Comparison of ENCODE assay signal across 12 mouse cellular contexts in genomic region chr11:119183684-119184310, GRCm38 (mm10). TPM values are rescaled to one million over a fixed set of nuclear protein-coding genes. Genes with fewer than 3 reads are reported as not detected.
DNase-seq lines count a peak whose midpoint lies in the region; ATAC-seq lines count a peak whose summit lies in the region.
"Had no signal": no experiment of that assay in that cellular context is flagged by ENCODE, and none has a peak within 500 bp of the region (broad histone marks: within the 10 kb centered on the region; RNA-seq: fewer than 3 reads in every experiment).

No protein-coding gene starts in this region.

- peak overlapping the region; percentile 69 for H3K27ac ChIP-seq in hindbrain, embryonic 12.5 days
- H3K27ac ChIP-seq in hindbrain, embryonic 16.5 days (ENCODE audit: low read depth, low read length), result no peak overlapping the region
- H3K27ac ChIP-seq: embryonic facial prominence, embryonic 15.5 days; liver, embryonic 13.5 days had no signal

- no peaks in the 10 kb centered on the region for H3K9me3 ChIP-seq in hindbrain, embryonic 12.5 days (replicated peaks)
- no peaks in the 10 kb centered on the region for H3K9me3 ChIP-seq in hindbrain, embryonic 16.5 days (ENCODE audit: control insufficient read depth, low read length)
- H3K9me3 ChIP-seq: embryonic facial prominence, embryonic 15.5 days; liver, embryonic 13.5 days had no signal

- DNase-seq in thymus, postnatal 4 days, result peak; percentile 32
- DNase-seq in thymus, adult 18-20 months, result no peak
- peak; percentile 47 for DNase-seq in kidney, adult 9 months
- no peak for DNase-seq in heart, adult 11 months
- DNase-seq in heart, postnatal 25 days (ENCODE audit: low spot score), result no peak
- no peak for DNase-seq in right cerebral cortex, postnatal 4 days
- DNase-seq: cerebellum, postnatal 10 days; liver, embryonic 13.5 days; thymus, postnatal 25 days had no signal

- peaks cover 62% of the 10 kb centered on the region for H3K4me1 ChIP-seq in hindbrain, embryonic 12.5 days
- H3K4me1 ChIP-seq in hindbrain, embryonic 16.5 days (ENCODE audit: control insufficient read depth, insufficient read depth, low read depth, low read length), result peaks cover 38% of the 10 kb centered on the region

- ATAC-seq in hindbrain, embryonic 12.5 days (ENCODE audit: low FRiP score), result no peak
- no peak for ATAC-seq in hindbrain, embryonic 16.5 days

- H3K36me3 ChIP-seq in hindbrain, embryonic 12.5 days, result no peaks in the 10 kb centered on the region
- no peaks in the 10 kb centered on the region for H3K36me3 ChIP-seq in hindbrain, embryonic 16.5 days (ENCODE audit: control insufficient read depth, insufficient read depth, low read length)
- H3K36me3 ChIP-seq: embryonic facial prominence, embryonic 15.5 days; liver, embryonic 13.5 days had no signal

- 73% methylated on average over 15 of the region's 15 CpGs for WGBS in hindbrain, embryonic 12.5 days
- 57% methylated on average over 15 of the region's 15 CpGs for WGBS in hindbrain, embryonic 16.5 days

- no peak overlapping the region for H3K4me3 ChIP-seq in hindbrain, embryonic 12.5 days
- no peak overlapping the region for H3K4me3 ChIP-seq in hindbrain, embryonic 16.5 days (ENCODE audit: low read length)
- H3K4me3 ChIP-seq: embryonic facial prominence, embryonic 15.5 days; liver, embryonic 13.5 days had no signal

- no peaks in the 10 kb centered on the region for H3K27me3 ChIP-seq in hindbrain, embryonic 12.5 days
- no peaks in the 10 kb centered on the region for H3K27me3 ChIP-seq in hindbrain, embryonic 16.5 days (replicated peaks; ENCODE audit: control insufficient read depth, insufficient read depth, low read length)
- H3K27me3 ChIP-seq: embryonic facial prominence, embryonic 15.5 days; liver, embryonic 13.5 days had no signal

- H3K4me2 ChIP-seq in hindbrain, embryonic 12.5 days (replicated peaks), result no peak overlapping the region
- no peak overlapping the region for H3K4me2 ChIP-seq in hindbrain, embryonic 16.5 days (ENCODE audit: low read length)
- H3K4me2 ChIP-seq: embryonic facial prominence, embryonic 15.5 days; liver, embryonic 13.5 days had no signal

- no peak overlapping the region for H3K9ac ChIP-seq in hindbrain, embryonic 12.5 days
- H3K9ac ChIP-seq in hindbrain, embryonic 16.5 days (ENCODE audit: low read depth, low read length), result no peak overlapping the region
- H3K9ac ChIP-seq: embryonic facial prominence, embryonic 15.5 days; liver, embryonic 13.5 days had no signal

- intact Hi-C loops in heart, postnatal 25 days (cut with DNase I), result loop anchor here (2.0 kb wide), 1 partner anchor 55 kb away; no protein-coding TSS in a partner anchor

RNA-seq across cellular contexts. Expression of gene Tbc1d16, which starts 44.5 kb away (rescaled TPM):
- 34.7 and 36.7 TPM in 2 replicates for polyA plus RNA-seq in hindbrain, embryonic 12.5 days (2016; fragmentation: Nextera tagmentation; extraction: Ambion mirVana)
- polyA plus RNA-seq in hindbrain, embryonic 16.5 days (2015; fragmentation: Nextera tagmentation; extraction: Ambion mirVana), result 47.9 and 54.9 TPM in 2 replicates
- total RNA-seq in heart, postnatal 25 days (2021), result 10 to 100 TPM; 65.1 to 66.4 TPM

RNA-seq across cellular contexts. Expression of gene Ccdc40, which starts 44.6 kb away (rescaled TPM):
- 19.1 and 20.5 TPM in 2 replicates for polyA plus RNA-seq in hindbrain, embryonic 12.5 days (2016; fragmentation: Nextera tagmentation; extraction: Ambion mirVana)
- 16.5 and 17.2 TPM in 2 replicates for polyA plus RNA-seq in hindbrain, embryonic 16.5 days (2015; fragmentation: Nextera tagmentation; extraction: Ambion mirVana)
- total RNA-seq in heart, postnatal 25 days (2021), result not detected

Comparison
In these comparisons a context has a peak if more than half of its experiments do, and no peak if none do; other contexts are left out.
1. DNase-seq: peak in thymus, postnatal 4 days (single experiment) and kidney, adult 9 months (single experiment); none in thymus, adult 18-20 months (0 of 2), heart, adult 11 months (single experiment), heart, postnatal 25 days (single experiment) and right cerebral cortex, postnatal 4 days (single experiment).